Mouse (Mus musculus) forebrain, embryonic 11.5 days (tissue): Measurements from ENCODE around the gene Pla2g15. TPM values are rescaled to one million over a fixed set of nuclear protein-coding genes. Genes with fewer than 3 reads are reported as not detected.

ENCODE experiments used
- ATAC-seq: fragments of 200-750 bp; cut with Nextera tagmentation; replicated peaks from 2 replicates; pipeline ENCODE4 v1.8.0; 2017; ENCODE audit warnings: moderate TSS enrichment; ENCODE audit not compliant: low FRiP score
- DNase-seq: peaks from one replicate; pipeline ENCODE4 v3.0.0-alpha.2; 2017; ENCODE audit warnings: low spot score
- H3K27ac ChIP-seq: fragments of 300-500 bp; sonication (generic); 2 replicates; pipeline ENCODE4 v1.5.1; 2014; ENCODE audit warnings: low read depth, low read length
- H3K27me3 ChIP-seq: fragments of 300-500 bp; sonication (generic); 2 replicates; pipeline ENCODE4 v1.6.1; 2014; ENCODE audit warnings: mild to moderate bottlenecking, low read length, mixed read lengths; ENCODE audit not compliant: control insufficient read depth, insufficient read depth
- H3K36me3 ChIP-seq: fragments of 300-500 bp; sonication (generic); 2 replicates; pipeline ENCODE4 v1.6.1; 2014; ENCODE audit warnings: mild to moderate bottlenecking, low read length, moderate library complexity, mixed read lengths; ENCODE audit not compliant: control insufficient read depth, insufficient read depth
- H3K4me1 ChIP-seq: fragments of 300-500 bp; sonication (generic); replicated peaks from 2 replicates; pipeline ENCODE4 v1.6.1; 2014; ENCODE audit warnings: low read length, mixed read lengths; ENCODE audit not compliant: control insufficient read depth, insufficient read depth
- H3K4me2 ChIP-seq: fragments of 300-500 bp; sonication (generic); 2 replicates; pipeline ENCODE4 v1.6.1; 2014; ENCODE audit warnings: low read depth, mild to moderate bottlenecking, low read length, moderate library complexity, mixed read lengths; ENCODE audit not compliant: severe bottlenecking
- H3K4me3 ChIP-seq: fragments of 300-500 bp; sonication (generic); 2 replicates; pipeline ENCODE4 v1.5.1; 2014; ENCODE audit warnings: low read depth, low read length
- H3K9ac ChIP-seq: fragments of 300-500 bp; sonication (generic); 2 replicates; pipeline ENCODE4 v1.6.1; 2014; ENCODE audit warnings: low read length
- H3K9me3 ChIP-seq: fragments of 300-500 bp; sonication (generic); 2 replicates; pipeline ENCODE4 v1.6.1; 2016; ENCODE audit warnings: low read length, mixed read lengths; ENCODE audit not compliant: control insufficient read depth
- WGBS: fragments of 180-500 bp; shearing (Covaris S2); extraction: QIAGEN DNeasy Blood & Tissue Kit; methylation state at CpG from one replicate; pipeline ENCODE4 v1.1.7; 2014; 5-methylcytosine and 5-hydroxymethylcytosine counted together
- polyA plus RNA-seq: library from polyadenylated mRNA; unstranded; fragments of >200 nt; fragmentation: Nextera tagmentation; extraction: Ambion mirVana; gene quantifications from 2 replicates; pipeline ENCODE4 v1.2.1, GENCODE M21; 2014

Gene Pla2g15
- polyA plus RNA-seq, 1 experiment from 2014 or later: 7.1 TPM

DNA sequence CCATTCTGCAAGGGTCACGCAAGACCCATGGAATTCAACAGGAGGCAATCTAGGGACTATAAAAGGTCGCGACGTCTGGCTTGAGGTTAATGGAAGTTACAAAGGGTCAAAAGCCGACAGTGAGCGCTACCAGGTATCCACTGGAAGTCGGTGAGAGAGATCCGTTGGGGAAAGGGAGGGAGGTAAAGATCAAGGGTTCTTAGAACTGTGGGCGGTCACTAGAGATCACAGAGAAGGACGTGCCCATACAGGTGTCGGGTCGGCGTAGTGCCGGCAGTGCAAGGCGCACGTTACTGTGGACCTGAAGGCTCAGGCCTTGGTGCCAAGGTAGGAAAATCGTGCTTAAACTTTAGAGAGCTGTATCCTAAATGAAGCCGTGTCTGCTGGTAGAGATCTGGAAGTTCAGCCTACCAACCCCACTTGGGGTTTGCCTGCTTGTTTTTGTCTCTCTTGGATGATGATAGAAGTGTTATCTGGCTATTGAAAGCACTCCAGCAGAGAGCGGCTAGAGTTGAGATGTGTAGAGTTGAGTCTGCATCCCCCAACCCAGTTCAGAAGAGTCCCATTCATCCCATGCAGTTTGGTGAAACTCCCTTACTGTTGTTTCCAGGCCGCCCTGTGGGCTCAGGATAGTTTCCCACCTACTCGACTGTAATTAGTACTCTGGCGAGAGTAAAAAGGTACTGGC, 12.8 kb upstream of the Pla2g15 start:
- Histone ChIP-seq H3K27ac (no peak overlapping the region), H3K9me3 (no peaks in the 10 kb centered on the region), H3K9ac (no peak overlapping the region; the same call in 1 of the 2 replicates), H3K4me2 (peak overlapping the region; percentile 77), H3K4me1 (peaks cover 18% of the 10 kb centered on the region; the same call in 1 of the 2 replicates), H3K36me3 (no peaks in the 10 kb centered on the region), H3K4me3 (peak overlapping the region; percentile 40), H3K27me3 (peaks cover 55% of the 10 kb centered on the region)
- ATAC-seq: no peak
- 3% methylated on average over 22 of the region's 22 CpGs for WGBS
- DNase-seq: no peak

DNA sequence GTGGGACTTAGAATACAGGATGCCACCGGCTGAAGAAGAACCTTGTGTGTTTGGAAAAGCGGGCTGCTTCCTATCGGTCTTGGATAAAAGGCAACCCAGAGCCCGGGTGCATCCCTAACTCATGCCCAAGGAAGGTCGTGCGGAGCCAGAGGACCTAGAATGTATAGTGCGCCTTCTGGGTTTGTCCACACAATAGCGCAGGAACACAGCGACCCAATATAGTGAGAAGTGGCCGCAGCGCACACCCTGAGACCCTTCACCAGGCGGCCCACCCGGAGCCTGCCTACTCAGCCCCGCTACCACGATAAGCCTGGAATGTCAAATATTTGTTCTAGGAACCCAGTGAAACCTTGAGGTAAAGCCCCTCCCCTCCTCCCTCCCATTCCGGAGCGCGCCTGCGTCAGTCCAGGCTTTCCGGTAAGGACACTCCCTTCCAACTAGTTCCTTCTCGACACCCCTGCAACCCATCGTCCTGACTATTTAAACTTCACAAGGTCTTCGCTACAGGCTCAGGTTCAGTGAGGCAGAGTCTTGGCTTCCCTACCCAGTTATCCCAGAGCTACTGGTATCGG, 12.2 kb upstream of the Pla2g15 start:
- Histone ChIP-seq H3K27me3 (peaks cover 55% of the 10 kb centered on the region), H3K9ac (peak overlapping the region; percentile 47), H3K36me3 (no peaks in the 10 kb centered on the region), H3K9me3 (no peaks in the 10 kb centered on the region), H3K4me1 (peaks cover 18% of the 10 kb centered on the region; the same call in 1 of the 2 replicates), H3K4me2 (peak overlapping the region; percentile 77), H3K27ac (no peak overlapping the region), H3K4me3 (peak overlapping the region; percentile 40)
- DNase-seq (peak; percentile 75), ATAC-seq (0 out of 2 replicates have a peak, but pooled peaks have one; percentile 13)
- WGBS: 0% methylated on average over 24 of the region's 24 CpGs

- no peak overlapping the region for H3K27ac ChIP-seq
- H3K4me3 ChIP-seq: peak overlapping the region; percentile 40
- peak overlapping the region; percentile 77 for H3K4me2 ChIP-seq
- 17% methylated on average over 7 of the region's 7 CpGs for WGBS
- H3K9me3 ChIP-seq: no peaks in the 10 kb centered on the region
- peaks cover 55% of the 10 kb centered on the region for H3K27me3 ChIP-seq
- ATAC-seq: no peak
- H3K9ac ChIP-seq: peak overlapping the region; percentile 47
- H3K4me1 ChIP-seq: peaks cover 18% of the 10 kb centered on the region; the same call in 1 of the 2 replicates
- DNase-seq: no peak
- H3K36me3 ChIP-seq: no peaks in the 10 kb centered on the region
Measured at GRCm38 (mm10) chr8:106138616-106139015, 11.6 kb upstream of the Pla2g15 start.

GRCm38 (mm10) chr8:106140191-106140590, 10.0 kb upstream of the Pla2g15 start:
- WGBS: 66% methylated on average over 5 of the region's 5 CpGs
- H3K27me3 ChIP-seq: peaks cover 40% of the 10 kb centered on the region
- H3K36me3 ChIP-seq: no peaks in the 10 kb centered on the region
- no peak overlapping the region for H3K4me3 ChIP-seq
- ATAC-seq (no peak), DNase-seq (no peak)
- peaks cover 18% of the 10 kb centered on the region; the same call in 1 of the 2 replicates for H3K4me1 ChIP-seq
- no peak overlapping the region for H3K27ac ChIP-seq
- no peak overlapping the region for H3K4me2 ChIP-seq
- H3K9me3 ChIP-seq: no peaks in the 10 kb centered on the region
- no peak overlapping the region for H3K9ac ChIP-seq

GRCm38 (mm10) chr8:106140769-106141168, 9.4 kb upstream of the Pla2g15 start:
- Histone ChIP-seq H3K4me1 (peaks cover 18% of the 10 kb centered on the region; the same call in 1 of the 2 replicates), H3K9ac (no peak overlapping the region), H3K27ac (no peak overlapping the region), H3K4me3 (no peak overlapping the region), H3K4me2 (no peak overlapping the region), H3K27me3 (peaks cover 34% of the 10 kb centered on the region), H3K9me3 (no peaks in the 10 kb centered on the region), H3K36me3 (no peaks in the 10 kb centered on the region)
- DNase-seq (peak; percentile 91), ATAC-seq (peak; percentile 48; the same call in 1 of the 2 replicates)
- 20% methylated on average over 13 of the region's 13 CpGs for WGBS

DNA sequence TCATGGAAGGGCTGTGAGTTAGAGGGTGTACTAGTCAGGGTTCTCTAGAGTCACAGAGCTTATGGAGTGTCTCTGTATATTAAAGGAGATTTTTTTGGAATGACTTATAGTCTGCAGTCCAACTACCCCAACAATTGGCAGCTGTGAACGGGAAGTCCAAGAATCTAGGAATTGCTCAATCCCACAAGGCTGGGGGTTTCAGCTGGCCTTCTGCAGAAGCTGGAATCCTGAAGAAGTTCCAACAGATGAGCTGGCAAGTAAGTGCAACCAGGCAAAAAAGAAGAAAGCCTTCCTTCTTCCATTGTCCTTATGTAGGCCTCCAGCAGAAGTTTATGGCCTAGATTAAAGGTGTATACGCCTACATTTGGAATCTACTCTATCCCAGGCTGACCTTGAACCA, 4.9 kb upstream of the Pla2g15 start:
- ATAC-seq (no peak), DNase-seq (no peak)
- no peak overlapping the region for H3K4me3 ChIP-seq
- no peaks in the 10 kb centered on the region for H3K9me3 ChIP-seq
- no peak overlapping the region for H3K4me2 ChIP-seq
- H3K36me3 ChIP-seq: no peaks in the 10 kb centered on the region
- no peaks in the 10 kb centered on the region for H3K27me3 ChIP-seq
- WGBS: 94% methylated on average over 2 of the region's 2 CpGs
- no peak overlapping the region for H3K9ac ChIP-seq
- no peak overlapping the region for H3K27ac ChIP-seq
- H3K4me1 ChIP-seq: no peaks in the 10 kb centered on the region

DNA sequence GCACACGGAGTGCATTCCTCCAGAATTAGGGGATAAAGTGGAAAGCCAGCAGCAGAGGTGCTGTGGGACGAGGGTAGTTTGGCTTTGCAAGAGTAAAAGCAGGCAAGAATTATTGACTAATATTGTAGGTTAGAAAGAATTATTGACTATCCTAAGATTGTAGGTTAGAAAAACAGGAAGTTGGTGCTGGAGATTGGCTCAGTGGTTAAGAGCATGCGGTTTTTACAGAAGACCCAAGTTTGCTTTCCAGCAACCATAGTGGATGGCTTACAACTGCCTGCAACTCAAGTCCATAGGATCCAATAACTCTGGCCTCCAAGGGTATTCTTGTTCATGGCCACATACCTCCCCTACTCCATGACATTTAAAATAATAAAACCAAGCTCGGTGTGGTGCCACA, 4.2 kb upstream of the Pla2g15 start:
- WGBS: 95% methylated on average over 4 of the region's 4 CpGs
- no peak for ATAC-seq

GRCm38 (mm10) chr8:106147868-106148565, 2.2 kb upstream of the Pla2g15 start:
- 84% methylated on average over 6 of the region's 6 CpGs for WGBS

More for the DNA sequence above, 4.2 kb upstream of the Pla2g15 start:
- Histone ChIP-seq H3K27me3 (no peaks in the 10 kb centered on the region), H3K9me3 (no peaks in the 10 kb centered on the region), H3K9ac (no peak overlapping the region), H3K27ac (no peak overlapping the region), H3K4me3 (no peak overlapping the region), H3K36me3 (no peaks in the 10 kb centered on the region), H3K4me1 (0 out of 2 replicates have a peak, but pooled peaks cover 1% of the 10 kb centered on the region), H3K4me2 (no peak overlapping the region)
- DNase-seq: no peak

More at GRCm38 (mm10) chr8:106147868-106148565, 2.2 kb upstream of the Pla2g15 start:
- Histone ChIP-seq H3K9ac (no peak overlapping the region), H3K27ac (no peak overlapping the region), H3K4me3 (no peak overlapping the region), H3K4me1 (0 out of 2 replicates have a peak, but pooled peaks cover 2% of the 10 kb centered on the region), H3K36me3 (no peaks in the 10 kb centered on the region), H3K27me3 (no peaks in the 10 kb centered on the region), H3K4me2 (no peak overlapping the region), H3K9me3 (no peaks in the 10 kb centered on the region)
- DNase-seq: no peak
- ATAC-seq: no peak
